Mouse (Mus musculus) midbrain, postnatal 0 days (tissue): ENCODE results near the gene Fxyd4. TPM values are rescaled to one million over a fixed set of nuclear protein-coding genes. Genes with fewer than 3 reads are reported as not detected.

ENCODE experiments used
- ATAC-seq: fragments of 200-750 bp; cut with Nextera tagmentation; 2 replicates; pipeline ENCODE4 v1.8.0; 2017; ENCODE audit warnings: moderate number of reproducible peaks, mild to moderate bottlenecking, moderate TSS enrichment, moderate library complexity; ENCODE audit not compliant: low FRiP score
- DNase-seq: peaks from one replicate; pipeline ENCODE4 v3.0.0-alpha.2; 2015; ENCODE audit warnings: low spot score
- H3K27ac ChIP-seq: fragments of 300-500 bp; sonication (generic); 2 replicates; pipeline ENCODE4 v1.5.1; 2014; ENCODE audit warnings: low read depth, mild to moderate bottlenecking, low read length, mixed read lengths
- H3K27me3 ChIP-seq: fragments of 300-500 bp; sonication (generic); 2 replicates; pipeline ENCODE4 v1.6.1; 2014; ENCODE audit warnings: low read length, control low read depth, mixed read lengths; ENCODE audit not compliant: insufficient read depth
- H3K36me3 ChIP-seq: fragments of 300-500 bp; sonication (generic); 2 replicates; pipeline ENCODE4 v1.6.1; 2014; ENCODE audit warnings: low read length, control low read depth, mixed read lengths; ENCODE audit not compliant: insufficient read depth
- H3K4me1 ChIP-seq: fragments of 300-500 bp; sonication (generic); 2 replicates; pipeline ENCODE4 v1.6.1; 2014; ENCODE audit warnings: mild to moderate bottlenecking, control low read depth, antibody characterized with exemption, low read length, mixed read lengths; ENCODE audit not compliant: insufficient read depth
- H3K4me2 ChIP-seq: fragments of 300-500 bp; sonication (generic); 2 replicates; pipeline ENCODE4 v1.6.1; 2014; ENCODE audit warnings: low read depth, mild to moderate bottlenecking, low read length, mixed read lengths; ENCODE audit not compliant: poor library complexity, severe bottlenecking
- H3K4me3 ChIP-seq: fragments of 300-500 bp; sonication (generic); 2 replicates; pipeline ENCODE4 v1.5.1; 2014; ENCODE audit warnings: low read depth, mild to moderate bottlenecking, low read length, moderate library complexity
- H3K9ac ChIP-seq: fragments of 300-500 bp; sonication (generic); replicated peaks from 2 replicates; pipeline ENCODE4 v1.6.1; 2014; ENCODE audit warnings: mild to moderate bottlenecking, low read length, moderate library complexity, mixed read lengths; ENCODE audit not compliant: poor library complexity, severe bottlenecking
- H3K9me3 ChIP-seq: fragments of 300-500 bp; sonication (generic); 2 replicates; pipeline ENCODE4 v1.6.1; 2016; ENCODE audit warnings: low read length, control low read depth
- CTCF ChIP-seq: IDR thresholded peaks from 2 replicates; pipeline ENCODE4 v1.5.1; 2016; ENCODE audit warnings: antibody characterized with exemption, mild to moderate bottlenecking
- WGBS: fragments of 180-500 bp; shearing (Covaris S2); extraction: QIAGEN DNeasy Blood & Tissue Kit; methylation state at CpG from one replicate; pipeline ENCODE4 v1.1.7; 2014; 5-methylcytosine and 5-hydroxymethylcytosine counted together
- polyA plus RNA-seq: library from polyadenylated mRNA; unstranded; fragments of >200 nt; fragmentation: Nextera tagmentation; extraction: Ambion mirVana; gene quantifications from 2 replicates; pipeline ENCODE4 v1.2.1, GENCODE M21; 2015
- total RNA-seq: library from RNA; depleted of rRNA; stranded (reverse); fragments of >200 nt; gene quantifications from 2 replicates; pipeline ENCODE4 v1.2.3, GENCODE M21; 2014

The Fxyd4 gene
- total and polyA plus RNA-seq, 2 experiments from 2014 or later, result 0.96 TPM; not detected in 1

DNA sequence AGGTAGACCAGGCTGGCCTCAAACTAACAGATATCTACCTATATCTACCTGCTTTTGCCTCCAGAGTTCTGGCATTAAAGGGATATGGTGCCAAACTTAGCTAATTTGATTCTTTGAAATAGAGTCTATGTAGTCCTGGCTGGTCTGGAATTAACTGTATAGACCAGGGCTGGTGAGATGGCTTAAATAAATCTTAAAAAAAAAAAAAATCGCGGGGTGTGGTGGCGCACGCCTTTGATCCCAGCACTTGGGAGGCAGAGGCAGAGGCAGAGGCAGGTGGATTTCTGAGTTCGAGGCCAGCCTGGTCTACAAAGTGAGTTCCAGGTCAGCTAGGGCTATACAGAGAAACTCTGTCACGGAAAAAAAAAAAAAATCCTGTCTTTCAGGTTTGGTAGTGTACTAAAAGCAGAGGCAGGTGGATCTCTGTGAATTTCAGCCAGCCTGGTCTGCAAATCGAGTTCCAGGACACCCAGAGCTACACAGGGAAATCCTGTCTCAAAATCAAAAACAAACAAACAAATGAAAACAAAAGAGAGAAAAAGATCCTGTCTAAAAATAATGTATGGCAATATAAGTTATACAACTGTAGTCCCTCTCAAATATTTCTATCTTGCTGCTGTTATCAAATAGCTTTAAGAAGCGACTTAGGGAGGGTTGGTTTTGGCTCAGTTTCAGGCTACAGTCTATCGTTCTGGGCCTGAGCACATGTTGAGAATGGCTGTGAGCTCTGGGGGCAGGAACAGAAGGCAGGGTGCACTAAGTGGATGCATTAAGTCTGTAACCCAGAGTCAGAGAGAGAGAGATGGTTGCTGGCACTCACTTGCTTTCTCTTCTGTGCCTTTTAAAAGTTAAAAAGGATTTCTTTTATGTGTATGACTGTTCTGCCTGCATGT, 35.7 kb downstream of the Fxyd4 start:
- no peak overlapping the region for H3K4me2 ChIP-seq
- no peak overlapping the region for H3K27ac ChIP-seq
- H3K36me3 ChIP-seq, result no peaks in the 10 kb centered on the region
- no peak overlapping the region for H3K4me3 ChIP-seq
- H3K9ac ChIP-seq, result no peak overlapping the region
- no peak for DNase-seq
- no peaks in the 10 kb centered on the region for H3K9me3 ChIP-seq
- WGBS, result 77% methylated on average over 9 of the region's 9 CpGs
- no peaks in the 10 kb centered on the region for H3K27me3 ChIP-seq
- TF ChIP-seq CTCF, result no peak
- H3K4me1 ChIP-seq, result no peaks in the 10 kb centered on the region; the same call in 1 of the 2 replicates
- no peak for ATAC-seq

DNA sequence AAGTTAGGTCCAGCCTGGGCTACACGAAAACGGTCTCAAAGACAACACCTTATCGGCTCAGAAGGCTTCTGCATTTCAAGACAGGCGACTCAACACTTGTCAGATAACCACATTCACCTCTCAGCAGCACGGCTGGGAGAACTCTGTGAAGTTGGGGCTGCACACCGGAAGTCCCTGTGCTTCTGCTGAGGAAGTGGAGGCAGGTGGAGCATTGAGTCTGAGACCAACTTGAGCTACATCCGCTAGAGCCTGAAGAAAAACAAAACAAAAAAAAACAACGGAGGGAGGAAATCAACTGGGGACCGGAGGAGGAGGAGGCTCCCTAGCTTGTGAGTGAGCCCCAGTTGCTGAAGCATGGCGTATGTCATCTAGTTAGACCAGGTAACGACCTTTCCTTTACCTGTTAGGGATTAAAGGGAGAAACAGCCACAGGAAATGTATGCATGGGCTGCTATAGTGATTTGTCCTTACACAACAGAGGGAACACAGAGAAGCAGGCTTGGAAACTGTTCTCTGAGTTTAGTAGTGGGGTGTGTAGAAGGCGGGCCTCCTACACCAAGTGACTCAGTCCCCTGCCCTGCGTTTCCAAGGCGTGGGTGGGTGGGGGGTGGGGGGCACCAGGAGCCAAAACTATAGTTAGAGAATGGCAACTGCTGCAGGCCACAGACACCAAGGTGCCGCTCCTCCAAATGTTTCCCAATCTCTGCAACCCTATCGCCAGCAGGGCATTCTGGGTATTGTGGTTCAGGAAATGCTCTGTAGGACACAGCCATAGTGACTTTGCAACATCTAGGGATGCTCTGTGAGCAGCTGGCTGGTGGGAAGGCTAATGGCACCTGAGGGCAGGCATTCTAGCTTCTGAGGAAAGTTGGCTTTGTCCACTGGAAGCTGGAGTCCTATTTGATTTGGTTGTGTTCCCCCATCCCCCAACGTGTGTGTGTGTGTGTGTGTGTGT, 37.1 kb downstream of the Fxyd4 start, which contains the start of gene Hnrnpf:
Gene Hnrnpf, plus strand, starts transcription at position 199 of the 955 bp plus-strand sequence.
- Histone ChIP-seq H3K27ac (no peak within 1 kb of the TSS), H3K9me3 (no peaks in the 10 kb centered on the region), H3K36me3 (no peaks in the 10 kb centered on the region), H3K4me3 (no peak within 1 kb of the TSS), H3K9ac (no peak within 1 kb of the TSS), H3K4me2 (no peak within 1 kb of the TSS), H3K27me3 (no peaks in the 10 kb centered on the region), H3K4me1 (no peaks in the 10 kb centered on the region; the same call in 1 of the 2 replicates)
- 80% methylated on average over 17 of the region's 17 CpGs for WGBS
- ATAC-seq (no peak), DNase-seq (no peak)
- TF ChIP-seq CTCF, result no peak

DNA sequence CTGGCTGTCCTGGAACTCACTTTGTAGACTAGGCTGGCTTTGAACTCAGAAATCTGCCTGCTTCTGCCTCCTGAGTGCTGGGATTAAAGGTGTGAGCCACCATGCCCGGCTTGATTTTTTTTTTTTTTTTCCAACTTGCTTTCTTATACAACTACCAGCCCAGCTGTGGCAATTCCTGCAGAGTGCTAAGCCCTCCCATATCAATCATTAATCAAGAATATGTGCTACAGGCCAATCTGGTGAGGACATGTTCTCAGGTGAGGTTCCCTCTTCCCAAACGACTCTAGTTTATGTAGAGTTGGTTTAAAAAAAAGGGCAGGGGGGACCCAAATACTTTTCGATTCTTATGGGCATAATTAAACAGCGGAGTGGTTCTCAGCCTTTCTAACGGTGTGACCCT, 39.7 kb downstream of the Fxyd4 start:
- H3K27ac ChIP-seq, result no peak overlapping the region
- H3K9me3 ChIP-seq, result no peaks in the 10 kb centered on the region
- no peak overlapping the region for H3K4me3 ChIP-seq
- no peaks in the 10 kb centered on the region for H3K36me3 ChIP-seq
- DNase-seq, result no peak
- no peaks in the 10 kb centered on the region for H3K4me1 ChIP-seq
- no peaks in the 10 kb centered on the region for H3K27me3 ChIP-seq
- 82% methylated on average over 5 of the region's 5 CpGs for WGBS
- no peak overlapping the region for H3K4me2 ChIP-seq
- H3K9ac ChIP-seq, result no peak overlapping the region
- no peak for ATAC-seq
- no peak for TF ChIP-seq CTCF

DNA sequence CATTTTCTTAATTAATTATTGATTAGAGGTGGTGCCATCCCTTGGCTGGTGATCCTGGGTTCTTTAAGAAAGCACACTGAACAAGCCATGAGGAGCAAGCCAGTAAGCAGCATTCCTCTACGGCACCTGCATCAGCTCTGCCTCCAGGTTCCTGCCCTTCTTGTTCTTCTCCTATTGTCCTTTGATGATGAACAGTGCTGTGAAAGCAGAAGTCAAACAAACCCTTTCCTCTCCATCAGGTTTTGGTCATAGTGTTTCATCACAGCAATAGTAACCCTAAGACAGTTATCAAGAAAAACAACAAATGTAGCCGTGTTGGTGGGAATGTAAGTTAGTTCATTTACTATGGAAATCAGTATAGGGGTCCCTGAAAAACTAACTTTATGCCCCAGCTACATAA, 44.1 kb downstream of the Fxyd4 start:
- Histone ChIP-seq H3K4me3 (no peak overlapping the region), H3K27ac (no peak overlapping the region), H3K9ac (no peak overlapping the region), H3K27me3 (no peaks in the 10 kb centered on the region), H3K36me3 (no peaks in the 10 kb centered on the region), H3K4me2 (no peak overlapping the region), H3K4me1 (no peaks in the 10 kb centered on the region), H3K9me3 (no peaks in the 10 kb centered on the region)
- TF ChIP-seq CTCF, result no peak
- ATAC-seq, result no peak
- 91% methylated on average over 2 of the region's 2 CpGs for WGBS
- DNase-seq, result no peak

DNA sequence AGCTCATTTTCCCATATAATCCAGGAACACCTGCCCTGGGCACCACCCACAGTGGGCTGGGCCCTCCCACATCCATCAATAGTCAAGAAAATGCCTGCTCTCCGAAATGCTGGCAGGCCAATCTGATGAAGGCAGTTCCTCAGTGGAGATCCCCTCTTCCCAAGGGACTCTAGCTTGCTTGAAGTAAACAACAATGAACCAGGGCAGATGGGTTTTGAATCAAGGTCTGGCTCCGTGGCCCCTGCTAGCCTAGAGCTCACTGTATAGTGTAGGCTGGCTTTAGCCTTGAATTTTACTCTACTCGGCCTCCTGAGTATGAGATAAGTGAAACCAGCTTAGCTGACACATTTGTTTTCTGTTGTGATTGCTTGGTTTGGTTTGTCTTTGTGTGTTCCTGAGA, 45.1 kb downstream of the Fxyd4 start:
- no peak overlapping the region for H3K27ac ChIP-seq
- no peaks in the 10 kb centered on the region for H3K4me1 ChIP-seq
- H3K27me3 ChIP-seq, result no peaks in the 10 kb centered on the region
- TF ChIP-seq CTCF, result no peak
- no peaks in the 10 kb centered on the region for H3K36me3 ChIP-seq
- ATAC-seq (no peak), DNase-seq (no peak)
- no peak overlapping the region for H3K9ac ChIP-seq
- no peak overlapping the region for H3K4me2 ChIP-seq
- no peak overlapping the region for H3K4me3 ChIP-seq
- 59% methylated on average over 3 of the region's 3 CpGs for WGBS
- no peaks in the 10 kb centered on the region for H3K9me3 ChIP-seq
